Mouse (Mus musculus) left cerebral cortex, postnatal 4 days (tissue): ENCODE measurements around the gene Yap1. TPM values are rescaled to one million over a fixed set of nuclear protein-coding genes. Genes with fewer than 3 reads are reported as not detected.
A peak's percentile ranks its signal among the peaks of the same experiment; 100 is the strongest.

Source experiments
- DNase-seq: peaks from one replicate; pipeline ENCODE4 v3.0.0-alpha.2; 2022
- intact Hi-C: fragments of 180-260 bp; cut with DNase I; formaldehyde crosslinking; loops from one replicate; pipeline ENCODE4 v1.15.1; 2025
- total RNA-seq, 2 experiments: library from RNA; stranded (reverse); gene quantifications; 2 replicates each; pipeline ENCODE4 v1.2.3; 2021

The Yap1 gene
- total RNA-seq, 2 experiments from 2014 or later = 12.0 to 14.7 TPM

DNA sequence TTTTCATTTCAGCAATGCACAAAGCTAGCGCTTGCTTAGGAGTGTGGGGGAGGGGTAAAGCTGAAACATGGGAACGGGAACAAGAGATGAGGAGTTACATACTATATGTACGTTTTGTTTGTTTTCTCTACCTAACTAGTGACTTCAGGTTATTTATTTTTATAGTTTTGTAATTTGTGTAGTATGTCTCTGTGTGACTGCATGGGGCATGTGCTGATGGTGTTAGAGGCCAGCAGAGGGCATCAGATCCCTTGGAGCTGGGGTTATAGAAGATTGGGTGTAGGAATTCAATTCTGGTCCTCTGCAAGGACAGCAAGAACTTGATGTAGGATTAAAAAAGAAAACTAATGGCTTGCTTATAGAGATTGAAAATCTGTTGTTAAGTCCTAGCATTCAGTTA lies 25.9 kb downstream of the Yap1 start:
- DNase-seq = no peak
- intact Hi-C loops = no loop called here

DNA sequence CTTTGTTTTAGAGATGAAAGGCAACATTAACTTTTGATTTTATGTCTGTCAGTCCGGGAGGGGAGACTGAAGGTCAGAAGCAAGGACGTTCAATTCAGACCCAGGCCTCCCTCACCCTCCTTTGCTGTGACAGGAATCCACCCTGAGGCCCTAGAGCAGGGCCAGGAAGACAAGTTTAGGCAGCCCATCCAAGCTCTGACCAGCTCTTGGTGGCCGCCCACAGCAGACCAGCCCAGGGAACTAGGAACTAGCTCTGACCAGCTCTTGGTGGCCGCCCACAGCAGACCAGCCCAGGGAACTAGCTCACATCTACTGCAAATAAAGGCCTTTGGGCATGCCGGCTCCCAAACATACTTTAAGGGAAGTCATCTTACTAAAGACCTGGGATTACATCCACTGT lies 26.8 kb downstream of the Yap1 start:
- DNase-seq = no peak
- intact Hi-C loops = no loop called here

- no peak for DNase-seq
- intact Hi-C loops = no loop called here
Observed at GRCm38 (mm10) chr9:7971993-7972392, 32.4 kb downstream of the Yap1 start.

DNA sequence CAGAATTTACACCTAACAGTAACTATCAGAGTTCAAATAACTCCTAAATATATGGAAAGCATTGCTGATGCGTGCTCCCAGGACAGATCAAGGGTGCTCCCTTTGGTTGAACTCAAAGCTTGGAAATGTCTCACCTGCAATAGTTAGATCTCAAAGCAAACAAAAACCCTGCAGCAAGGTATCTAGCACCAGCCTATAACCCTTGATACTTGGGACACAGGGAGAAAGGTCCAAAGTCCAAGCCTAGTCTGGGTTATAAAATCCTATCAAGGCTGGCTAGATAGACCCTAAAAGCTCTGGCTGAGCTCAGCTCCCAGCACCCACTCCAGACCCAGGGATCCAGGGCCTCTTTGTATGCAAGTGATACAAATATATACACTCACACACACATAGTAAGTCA lies 36.4 kb downstream of the Yap1 start:
- intact Hi-C loops = no loop called here
- DNase-seq = no peak

DNA sequence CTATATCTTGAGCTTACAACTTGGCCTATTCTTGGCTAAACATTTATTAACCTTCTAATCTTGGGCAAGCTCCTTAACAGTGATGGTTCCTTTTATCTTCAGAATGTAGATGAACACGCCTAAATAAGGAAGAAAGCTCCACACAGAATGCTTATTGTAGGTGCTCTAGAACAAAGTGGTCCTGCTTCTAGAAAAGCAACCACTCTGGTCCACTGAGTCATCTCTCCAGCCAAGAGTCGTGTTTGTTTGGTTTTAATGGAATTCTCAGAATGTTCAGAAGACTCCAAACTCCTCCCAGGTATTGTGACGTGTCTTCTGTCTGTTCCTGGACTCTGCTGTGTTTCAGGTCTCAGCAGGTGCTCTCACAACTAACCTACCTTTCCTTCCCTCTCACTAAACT lies 38.8 kb downstream of the Yap1 start:
- intact Hi-C loops = no loop called here

GRCm38 (mm10) chr9:7963867-7964266 lies 40.5 kb downstream of the Yap1 start:
- no peak for DNase-seq
- intact Hi-C loops = no loop called here

More for the DNA sequence above, 38.8 kb downstream of the Yap1 start:
- DNase-seq = no peak

DNA sequence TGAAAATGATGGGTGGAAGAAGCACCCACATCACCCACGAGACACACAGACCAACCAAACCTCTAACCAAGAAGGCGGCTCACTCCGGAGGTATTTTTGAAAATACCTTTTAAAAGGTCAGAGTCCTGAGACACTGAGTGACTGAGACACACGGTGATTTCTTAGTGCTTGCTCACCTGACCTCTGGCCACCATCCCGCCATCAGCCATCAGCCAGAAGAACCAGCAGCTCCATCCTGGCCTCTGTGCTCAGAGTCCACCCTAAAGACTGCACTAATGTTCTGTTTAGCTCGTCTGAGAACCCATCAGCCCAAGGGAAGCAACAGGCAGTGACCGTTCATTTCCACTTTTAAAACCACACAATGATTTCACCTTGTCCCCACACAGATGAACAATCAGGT lies 41.5 kb downstream of the Yap1 start:
- no peak for DNase-seq
- intact Hi-C loops = no loop called here

GRCm38 (mm10) chr9:7961366-7962160 lies 42.8 kb downstream of the Yap1 start:
- intact Hi-C loops = no loop called here
- DNase-seq = peak; percentile 39

DNA sequence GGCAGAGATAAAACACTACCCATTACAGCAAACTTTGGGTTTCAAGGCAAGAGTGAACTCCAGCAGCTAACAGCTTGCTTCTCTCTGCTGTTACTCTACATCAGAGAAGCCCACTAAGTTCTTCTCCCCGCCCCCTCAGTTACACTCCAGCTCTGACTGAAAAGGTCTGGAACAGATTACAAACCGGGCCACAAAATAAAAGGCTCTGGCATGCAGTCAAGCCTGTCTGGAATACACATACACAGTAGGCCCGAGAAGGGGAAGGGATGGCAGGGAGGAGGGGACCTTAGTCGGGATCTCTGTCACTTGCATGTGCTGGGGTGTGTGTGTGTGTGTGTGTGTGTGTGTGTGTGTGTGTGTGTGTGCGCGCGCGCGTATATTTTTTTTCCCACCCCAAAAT lies 44.0 kb downstream of the Yap1 start:
- peak; percentile 66 for DNase-seq
- intact Hi-C loops = no loop called here

GRCm38 (mm10) chr9:7959301-7959700 lies 45.1 kb downstream of the Yap1 start:
- intact Hi-C loops = no loop called here
- no peak for DNase-seq

DNA sequence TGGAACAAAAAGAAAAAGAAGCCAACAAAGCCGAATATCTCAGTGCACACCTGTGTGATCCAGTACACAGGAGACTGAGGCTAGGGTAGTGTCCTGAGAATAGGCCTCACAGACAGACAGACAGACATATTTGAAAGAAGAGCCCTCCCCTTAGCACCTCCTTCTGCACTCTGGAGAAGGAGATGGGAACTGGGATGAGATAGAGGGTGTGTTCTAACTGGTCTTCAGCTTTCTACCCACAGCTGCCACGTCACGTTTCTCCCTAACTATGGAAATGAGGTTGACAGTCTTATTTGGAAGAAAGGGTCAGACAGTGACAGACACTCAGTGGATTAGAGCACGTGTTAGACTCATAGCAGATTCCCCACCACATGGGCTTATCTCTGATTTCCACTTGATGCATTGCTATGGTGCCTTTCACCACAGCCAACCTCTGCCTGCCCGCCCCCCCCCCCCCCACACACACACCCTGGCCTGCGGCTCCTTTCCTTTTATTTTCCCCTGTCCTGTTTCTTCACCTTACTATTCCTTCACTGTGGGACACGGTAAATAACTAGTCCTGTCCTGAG lies 46.3 kb downstream of the Yap1 start:
- intact Hi-C loops = no loop called here
- no peak for DNase-seq

DNA sequence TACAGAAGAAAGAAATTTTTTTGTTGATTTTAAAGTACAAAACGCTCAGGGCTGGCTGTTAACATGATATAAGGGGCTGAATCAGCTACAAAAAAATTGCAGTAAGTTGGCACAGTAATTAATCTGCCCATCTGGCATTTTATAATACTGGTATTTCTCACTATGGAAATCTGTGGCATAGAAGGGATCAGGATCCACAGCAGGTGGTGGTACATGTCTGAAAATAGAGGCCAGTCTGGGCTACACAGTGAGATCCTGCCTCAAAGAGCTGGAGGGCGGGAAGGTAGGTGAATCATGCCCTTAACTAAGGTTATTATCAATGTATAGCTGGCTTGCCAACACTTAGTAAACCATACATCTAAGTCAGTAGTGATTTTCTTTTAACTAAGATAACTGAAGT lies 47.0 kb downstream of the Yap1 start:
- intact Hi-C loops = no loop called here
- DNase-seq = no peak

- intact Hi-C loops = no loop called here
- DNase-seq = no peak
Observed at GRCm38 (mm10) chr9:7956400-7956799, 48.0 kb downstream of the Yap1 start.

DNA sequence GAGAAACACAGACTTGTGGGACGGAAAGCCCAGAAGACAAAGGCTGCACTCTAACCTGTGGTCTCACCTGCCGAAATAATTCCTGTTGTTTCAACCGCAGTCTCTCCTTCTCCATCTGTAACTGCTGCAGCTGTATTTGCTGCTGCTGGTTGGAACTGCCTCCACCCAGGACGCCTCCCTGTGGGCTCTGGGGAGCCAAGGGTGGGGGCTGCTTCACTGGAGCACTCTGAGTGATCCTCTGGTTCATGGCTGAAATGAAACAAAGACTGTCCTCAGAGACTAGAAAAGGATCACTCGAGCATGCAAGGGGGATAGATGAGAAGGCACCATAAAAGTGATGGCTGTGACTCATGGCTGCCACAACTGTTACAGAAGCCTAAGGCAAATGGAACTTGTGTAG lies 51.5 kb downstream of the Yap1 start:
- DNase-seq = no peak
- intact Hi-C loops = no loop called here

DNA sequence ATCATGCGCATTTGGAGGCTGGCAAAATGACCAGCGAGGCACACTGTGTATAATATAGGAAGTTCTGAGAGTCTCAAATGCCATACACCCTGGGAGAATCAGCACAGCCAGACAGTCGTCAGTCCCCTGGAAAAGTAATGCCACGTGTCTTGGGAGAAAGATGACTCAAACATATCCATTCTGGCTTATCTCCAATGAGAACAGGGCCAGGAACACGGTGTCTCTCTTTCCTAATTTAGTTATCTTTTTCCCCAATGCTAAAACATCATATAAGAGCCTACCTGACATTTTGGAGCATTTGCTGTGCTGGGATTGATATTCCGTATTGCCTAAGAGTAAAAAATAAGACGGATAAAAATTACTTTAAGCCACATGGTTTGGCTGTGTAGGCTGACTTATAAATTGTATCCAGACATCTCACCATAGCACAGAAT lies 54.2 kb downstream of the Yap1 start:
- no peak for DNase-seq
- intact Hi-C loops = no loop called here

DNA sequence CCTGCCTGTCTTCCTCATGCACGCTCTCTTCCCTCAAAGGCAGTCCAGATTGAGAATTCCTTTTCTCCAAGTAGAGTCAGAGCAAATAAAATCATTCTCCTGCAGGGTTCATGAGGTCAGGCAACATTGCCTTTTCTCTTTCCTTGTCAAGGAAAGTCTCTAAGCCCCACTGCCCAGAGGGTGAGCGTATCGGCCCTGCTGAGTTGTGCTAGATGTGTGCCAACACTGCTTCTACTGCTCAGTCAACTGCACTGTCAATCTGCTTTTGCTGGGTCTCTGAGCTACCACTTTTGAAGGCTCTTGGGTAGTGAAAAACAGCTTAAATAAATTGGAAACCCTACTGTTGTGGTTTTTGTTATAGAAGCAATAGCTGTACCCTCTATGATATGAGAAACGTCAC lies 56.5 kb downstream of the Yap1 start:
- intact Hi-C loops = no loop called here
- peak; percentile 32 for DNase-seq

DNA sequence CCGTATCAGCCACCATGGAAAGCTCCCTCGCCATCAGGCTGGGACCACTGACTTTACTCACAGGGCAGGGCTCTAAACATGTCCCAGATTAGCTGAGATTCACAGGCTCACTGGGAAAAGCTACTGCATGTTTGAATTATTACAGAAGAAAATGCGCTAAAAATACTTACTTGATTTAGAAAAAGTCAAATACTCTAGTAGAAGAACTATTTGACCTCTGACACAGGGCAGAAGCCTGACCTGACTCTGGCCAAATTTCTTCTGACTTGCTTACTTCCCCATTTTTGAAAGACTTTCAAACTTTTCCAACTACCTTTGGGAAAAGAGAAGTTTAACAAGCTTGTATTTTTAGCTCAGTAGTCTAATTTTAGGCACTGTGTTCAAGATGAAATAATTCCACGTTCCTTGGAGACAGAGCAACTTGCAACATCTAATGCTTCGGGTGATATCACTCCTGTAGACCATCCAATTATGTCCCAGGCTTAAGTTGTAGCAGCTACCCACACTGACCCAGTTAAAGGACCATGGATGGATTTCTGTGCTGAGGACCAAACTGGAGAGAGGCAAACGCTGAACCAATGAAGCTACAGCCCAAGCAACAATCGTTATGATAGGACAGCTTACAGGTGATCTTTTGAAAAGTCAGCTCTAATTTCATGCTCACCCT lies 60.5 kb downstream of the Yap1 start:
- DNase-seq = no peak
- intact Hi-C loops = no loop called here

DNA sequence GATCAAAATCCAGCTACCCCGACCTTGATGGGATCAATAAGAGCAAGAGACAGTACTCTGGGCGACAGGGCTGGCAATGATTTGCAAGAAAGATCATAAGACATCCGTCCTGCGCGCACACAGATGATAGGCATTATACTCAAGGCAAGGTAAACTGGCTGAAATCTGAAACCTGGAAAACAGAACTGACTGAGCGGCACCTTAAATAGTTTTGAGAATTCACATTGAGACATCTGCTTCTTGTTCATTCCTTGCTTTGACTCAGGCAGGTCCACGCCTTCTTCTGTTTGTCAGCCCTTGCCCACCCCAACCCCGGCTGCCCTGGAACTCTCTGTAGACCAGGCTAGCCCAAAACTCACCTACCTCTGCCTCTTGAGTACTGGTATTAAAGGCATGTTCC lies 61.7 kb downstream of the Yap1 start:
- DNase-seq = no peak
- intact Hi-C loops = no loop called here

GRCm38 (mm10) chr9:7940075-7940474 lies 64.3 kb downstream of the Yap1 start:
- intact Hi-C loops = no loop called here
- no peak for DNase-seq

GRCm38 (mm10) chr9:7934419-7934818 lies 70.0 kb downstream of the Yap1 start:
- DNase-seq = no peak

GRCm38 (mm10) chr9:7929552-7929951 lies 74.8 kb downstream of the Yap1 start:
- intact Hi-C loops = no loop called here
- no peak for DNase-seq

More at GRCm38 (mm10) chr9:7934419-7934818, 70.0 kb downstream of the Yap1 start:
- intact Hi-C loops = no loop called here

DNA sequence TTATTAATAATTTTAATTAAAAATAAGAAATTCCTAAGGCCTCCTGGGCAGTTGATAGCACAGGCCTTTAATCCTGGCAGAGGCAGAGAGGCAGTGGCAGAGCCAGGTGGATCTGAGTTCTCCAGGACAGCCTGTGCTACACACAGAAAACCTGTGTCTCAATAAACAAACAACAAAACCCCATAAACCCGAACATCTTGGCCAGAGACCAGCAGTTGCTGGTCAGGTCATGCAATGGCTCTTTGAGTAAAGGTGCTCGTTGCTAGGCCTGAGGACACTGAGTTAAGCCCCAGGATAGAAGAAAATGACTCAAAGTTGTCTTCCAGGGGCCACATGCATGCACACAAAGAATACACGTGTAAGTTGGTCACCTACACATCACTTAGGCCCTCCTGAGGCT lies 75.5 kb downstream of the Yap1 start:
- intact Hi-C loops = no loop called here
- no peak for DNase-seq
